Mouse (Mus musculus) lung, embryonic 16.5 days (tissue): ENCODE data around the gene Abi3. TPM values are rescaled to one million over a fixed set of nuclear protein-coding genes. Genes with fewer than 3 reads are reported as not detected.
A peak's percentile ranks its signal among the peaks of the same experiment; 100 is the strongest.

Experiments used
- ATAC-seq: fragments of 200-750 bp; cut with Nextera tagmentation; 2 replicates; pipeline ENCODE4 v1.8.0; 2017; ENCODE audit warnings: low read depth, mild to moderate bottlenecking, moderate library complexity
- H3K27ac ChIP-seq: fragments of 300-500 bp; sonication (generic); 2 replicates; pipeline ENCODE4 v1.5.1; 2014; ENCODE audit warnings: mild to moderate bottlenecking, control low read depth, low read length
- H3K27me3 ChIP-seq: fragments of 300-500 bp; sonication (generic); 2 replicates; pipeline ENCODE4 v1.6.1; 2014; ENCODE audit warnings: low read depth, low read length, mixed read lengths; ENCODE audit not compliant: control insufficient read depth, insufficient read depth
- H3K36me3 ChIP-seq: fragments of 300-500 bp; sonication (generic); 2 replicates; pipeline ENCODE4 v1.6.1; 2014; ENCODE audit warnings: low read length; ENCODE audit not compliant: control insufficient read depth, insufficient read depth
- H3K4me1 ChIP-seq: fragments of 300-500 bp; sonication (generic); replicated peaks from 2 replicates; pipeline ENCODE4 v1.6.1; 2014; ENCODE audit warnings: low read length, mixed read lengths; ENCODE audit not compliant: control insufficient read depth, insufficient read depth
- H3K4me2 ChIP-seq: fragments of 300-500 bp; sonication (generic); 2 replicates; pipeline ENCODE4 v1.6.1; 2014; ENCODE audit warnings: low read depth, low read length, control low read depth
- H3K4me3 ChIP-seq: fragments of 300-500 bp; sonication (generic); 2 replicates; pipeline ENCODE4 v1.5.1; 2014; ENCODE audit warnings: mild to moderate bottlenecking, low read length, control low read depth
- H3K9ac ChIP-seq: fragments of 300-500 bp; sonication (generic); 2 replicates; pipeline ENCODE4 v1.6.1; 2014; ENCODE audit warnings: low read length, control low read depth
- H3K9me3 ChIP-seq: fragments of 300-500 bp; sonication (generic); 2 replicates; pipeline ENCODE4 v1.6.1; 2016; ENCODE audit warnings: low read length; ENCODE audit not compliant: control insufficient read depth
- WGBS: fragments of 180-500 bp; shearing (Covaris S2); extraction: QIAGEN DNeasy Blood & Tissue Kit; methylation state at CpG from one replicate; pipeline ENCODE4 v1.1.7; 2014; 5-methylcytosine and 5-hydroxymethylcytosine counted together
- polyA plus RNA-seq: library from polyadenylated mRNA; unstranded; fragments of >200 nt; fragmentation: Nextera tagmentation; extraction: Ambion mirVana; gene quantifications from 2 replicates; pipeline ENCODE4 v1.2.1, GENCODE M21; 2015

Gene Abi3
- polyA plus RNA-seq, 1 experiment from 2014 or later = 16.0 TPM

GRCm38 (mm10) chr11:95828181-95828964 is 13.9 kb downstream of the Abi3 start:
- no peak overlapping the region for H3K4me3 ChIP-seq
- H3K4me1 ChIP-seq = peaks cover 22% of the 10 kb centered on the region
- 58% methylated on average over 11 of the region's 11 CpGs for WGBS
- H3K27ac ChIP-seq = no peak overlapping the region
- no peak for ATAC-seq
- no peaks in the 10 kb centered on the region for H3K9me3 ChIP-seq
- H3K9ac ChIP-seq = no peak overlapping the region
- H3K4me2 ChIP-seq = no peak overlapping the region
- H3K27me3 ChIP-seq = peaks cover 71% of the 10 kb centered on the region
- H3K36me3 ChIP-seq = no peaks in the 10 kb centered on the region

GRCm38 (mm10) chr11:95827464-95828085 is 14.7 kb downstream of the Abi3 start:
- no peak overlapping the region for H3K4me2 ChIP-seq
- H3K9me3 ChIP-seq = no peaks in the 10 kb centered on the region
- no peak overlapping the region for H3K9ac ChIP-seq
- ATAC-seq = no peak
- WGBS = 13% methylated on average over 3 of the region's 3 CpGs
- no peaks in the 10 kb centered on the region for H3K36me3 ChIP-seq
- H3K4me1 ChIP-seq = peaks cover 22% of the 10 kb centered on the region
- H3K4me3 ChIP-seq = no peak overlapping the region
- peaks cover 63% of the 10 kb centered on the region for H3K27me3 ChIP-seq
- no peak overlapping the region for H3K27ac ChIP-seq

- peaks cover 58% of the 10 kb centered on the region for H3K27me3 ChIP-seq
- H3K36me3 ChIP-seq = no peaks in the 10 kb centered on the region
- H3K4me1 ChIP-seq = peaks cover 22% of the 10 kb centered on the region
- no peak overlapping the region for H3K4me2 ChIP-seq
- no peaks in the 10 kb centered on the region for H3K9me3 ChIP-seq
- H3K27ac ChIP-seq = no peak overlapping the region
- no peak overlapping the region for H3K9ac ChIP-seq
- ATAC-seq = no peak
- H3K4me3 ChIP-seq = no peak overlapping the region
- WGBS = 19% methylated on average over 3 of the region's 3 CpGs
These were observed 15.2 kb downstream of the Abi3 start for GRCm38 (mm10) chr11:95827168-95827447.

GRCm38 (mm10) chr11:95826317-95827167 is 15.7 kb downstream of the Abi3 start:
- ATAC-seq = no peak
- Histone ChIP-seq H3K4me1 (peaks cover 22% of the 10 kb centered on the region), H3K27me3 (peaks cover 54% of the 10 kb centered on the region), H3K9ac (no peak overlapping the region), H3K27ac (no peak overlapping the region), H3K4me2 (no peak overlapping the region), H3K9me3 (no peaks in the 10 kb centered on the region), H3K36me3 (no peaks in the 10 kb centered on the region), H3K4me3 (no peak overlapping the region)
- WGBS = 46% methylated on average over 6 of the region's 6 CpGs

GRCm38 (mm10) chr11:95825625-95826024 is 16.7 kb downstream of the Abi3 start:
- Histone ChIP-seq H3K27ac (no peak overlapping the region), H3K9me3 (no peaks in the 10 kb centered on the region), H3K4me1 (peaks cover 14% of the 10 kb centered on the region), H3K4me2 (no peak overlapping the region), H3K4me3 (no peak overlapping the region), H3K9ac (no peak overlapping the region), H3K36me3 (no peaks in the 10 kb centered on the region), H3K27me3 (peaks cover 45% of the 10 kb centered on the region)
- WGBS = 45% methylated on average over 3 of the region's 3 CpGs
- ATAC-seq = no peak

- ATAC-seq = peak; percentile 18
- Histone ChIP-seq H3K4me2 (peak overlapping the region; percentile 99), H3K36me3 (no peaks in the 10 kb centered on the region), H3K9ac (peak overlapping the region; percentile 67), H3K4me3 (peak overlapping the region; percentile 66), H3K9me3 (no peaks in the 10 kb centered on the region), H3K4me1 (peaks cover 7% of the 10 kb centered on the region), H3K27ac (no peak overlapping the region), H3K27me3 (peaks cover 37% of the 10 kb centered on the region)
- 1% methylated on average over 10 of the region's 11 CpGs for WGBS
These were observed 17.4 kb downstream of the Abi3 start for GRCm38 (mm10) chr11:95824877-95825243.

GRCm38 (mm10) chr11:95824071-95824876 is 18.0 kb downstream of the Abi3 start, which contains the start of gene Phospho1:
Phospho1 (plus strand) TSS chr11:95824499.
- WGBS = under 1% methylated on average over 51 of the region's 78 CpGs
- no peaks in the 10 kb centered on the region for H3K9me3 ChIP-seq
- peak within 1 kb of the TSS; percentile 75 for H3K9ac ChIP-seq
- peaks cover 31% of the 10 kb centered on the region for H3K27me3 ChIP-seq
- peak within 1 kb of the TSS; percentile 66 for H3K4me3 ChIP-seq
- H3K36me3 ChIP-seq = no peaks in the 10 kb centered on the region
- ATAC-seq = peak; percentile 98
- H3K27ac ChIP-seq = 0 out of 2 replicates have a peak within 1 kb of the TSS, but pooled peaks have one; percentile 9
- H3K4me1 ChIP-seq = peaks cover 7% of the 10 kb centered on the region
- peak within 1 kb of the TSS; percentile 99 for H3K4me2 ChIP-seq

GRCm38 (mm10) chr11:95822437-95822836 is 19.8 kb downstream of the Abi3 start:
- H3K4me3 ChIP-seq = no peak overlapping the region
- no peaks in the 10 kb centered on the region for H3K36me3 ChIP-seq
- peaks cover 19% of the 10 kb centered on the region for H3K27me3 ChIP-seq
- no peak for ATAC-seq
- H3K9me3 ChIP-seq = no peaks in the 10 kb centered on the region
- WGBS = 90% methylated on average over 4 of the region's 4 CpGs
- no peak overlapping the region for H3K4me2 ChIP-seq
- H3K9ac ChIP-seq = no peak overlapping the region
- H3K4me1 ChIP-seq = peaks cover 7% of the 10 kb centered on the region
- H3K27ac ChIP-seq = no peak overlapping the region
